Mouse (Mus musculus) erythroblast, embryonic 14.5 days (primary cell): ENCODE results near the gene Rab11fip5. TPM values are rescaled to one million over a fixed set of nuclear protein-coding genes. Genes with fewer than 3 reads are reported as not detected.

Experiments used
- H3K27me3 ChIP-seq: 2 replicates; pipeline ENCODE4 v1.6.1; 2012; ENCODE audit warnings: inconsistent platforms; ENCODE audit not compliant: control insufficient read depth
- H3K36me3 ChIP-seq: 2 replicates; pipeline ENCODE4 v1.6.1; 2012; ENCODE audit warnings: mild to moderate bottlenecking, inconsistent platforms; ENCODE audit not compliant: control insufficient read depth
- H3K4me1 ChIP-seq: 2 replicates; pipeline ENCODE4 v1.6.1; 2012; ENCODE audit warnings: inconsistent platforms; ENCODE audit not compliant: control insufficient read depth
- H3K4me3 ChIP-seq: replicated peaks from 2 replicates; pipeline ENCODE3; 2012; ENCODE audit warnings: moderate library complexity, mild to moderate bottlenecking, inconsistent platforms
- H3K9me3 ChIP-seq: 2 replicates; pipeline ENCODE4 v1.6.1; 2012; ENCODE audit warnings: low read length, inconsistent platforms, mixed read lengths; ENCODE audit not compliant: control insufficient read depth
- GATA1 ChIP-seq: IDR thresholded peaks from 2 replicates; pipeline ENCODE4 v1.6.1; 2012; ENCODE audit warnings: low read length, inconsistent platforms, mixed read lengths
- TAL1 ChIP-seq: IDR thresholded peaks from 3 replicates; pipeline ENCODE4 v1.6.1; 2012; ENCODE audit warnings: low read length, inconsistent platforms, mixed read lengths
- polyA plus RNA-seq: library from polyadenylated mRNA; stranded (reverse); fragments of >175 nt; gene quantifications from 2 replicates; pipeline ENCODE4 v1.2.3, GENCODE M21; 2012

Gene Rab11fip5
- polyA plus RNA-seq, 1 experiment: 0.01 TPM

- TF ChIP-seq GATA1 (no peak), TAL1 (no peak)
These were observed 40.7 kb downstream of the Rab11fip5 start for GRCm38 (mm10) chr6:85333732-85334131.

GRCm38 (mm10) chr6:85333000-85333669 is 41.3 kb downstream of the Rab11fip5 start, which contains the start of gene Sfxn5:
Gene Sfxn5 (minus strand): TSS chr6:85333422.
- Histone ChIP-seq H3K27me3 (peaks cover 22% of the 10 kb centered on the region), H3K36me3 (no peaks in the 10 kb centered on the region), H3K9me3 (no peaks in the 10 kb centered on the region), H3K4me3 (peak within 1 kb of the TSS; percentile 75), H3K4me1 (peaks cover 29% of the 10 kb centered on the region)
- TF ChIP-seq GATA1: no peak
- no peak for TF ChIP-seq TAL1

More at GRCm38 (mm10) chr6:85333732-85334131, 40.7 kb downstream of the Rab11fip5 start:
- no peaks in the 10 kb centered on the region for H3K9me3 ChIP-seq
- H3K36me3 ChIP-seq: no peaks in the 10 kb centered on the region
- H3K27me3 ChIP-seq: peaks cover 22% of the 10 kb centered on the region
- peaks cover 29% of the 10 kb centered on the region for H3K4me1 ChIP-seq
- H3K4me3 ChIP-seq: peak overlapping the region; percentile 75

GRCm38 (mm10) chr6:85332351-85332999 is 42.0 kb downstream of the Rab11fip5 start:
- Histone ChIP-seq H3K27me3 (peaks cover 22% of the 10 kb centered on the region), H3K4me3 (peak overlapping the region; percentile 75), H3K9me3 (no peaks in the 10 kb centered on the region), H3K36me3 (no peaks in the 10 kb centered on the region), H3K4me1 (peaks cover 29% of the 10 kb centered on the region)
- TF ChIP-seq TAL1 (no peak), GATA1 (no peak)

- no peaks in the 10 kb centered on the region for H3K36me3 ChIP-seq
- peaks cover 29% of the 10 kb centered on the region for H3K4me1 ChIP-seq
- H3K4me3 ChIP-seq: no peak overlapping the region
- H3K27me3 ChIP-seq: peaks cover 22% of the 10 kb centered on the region
- no peak for TF ChIP-seq GATA1
- no peak for TF ChIP-seq TAL1
- H3K9me3 ChIP-seq: no peaks in the 10 kb centered on the region
These were observed 42.7 kb downstream of the Rab11fip5 start for GRCm38 (mm10) chr6:85331736-85332135.

- Histone ChIP-seq H3K9me3 (no peaks in the 10 kb centered on the region), H3K4me1 (peaks cover 29% of the 10 kb centered on the region), H3K4me3 (no peak overlapping the region), H3K27me3 (peaks cover 22% of the 10 kb centered on the region), H3K36me3 (no peaks in the 10 kb centered on the region)
- no peak for TF ChIP-seq TAL1
- no peak for TF ChIP-seq GATA1
These were observed 43.2 kb downstream of the Rab11fip5 start for GRCm38 (mm10) chr6:85331221-85331735.

GRCm38 (mm10) chr6:85329666-85330185 is 44.7 kb downstream of the Rab11fip5 start:
- Histone ChIP-seq H3K4me3 (no peak overlapping the region), H3K9me3 (no peaks in the 10 kb centered on the region), H3K36me3 (no peaks in the 10 kb centered on the region), H3K4me1 (peaks cover 29% of the 10 kb centered on the region), H3K27me3 (peaks cover 22% of the 10 kb centered on the region)
- no peak for TF ChIP-seq GATA1
- no peak for TF ChIP-seq TAL1

GRCm38 (mm10) chr6:85326564-85326963 is 47.9 kb downstream of the Rab11fip5 start:
- no peaks in the 10 kb centered on the region for H3K9me3 ChIP-seq
- no peak overlapping the region for H3K4me3 ChIP-seq
- H3K27me3 ChIP-seq: peaks cover 6% of the 10 kb centered on the region
- H3K36me3 ChIP-seq: no peaks in the 10 kb centered on the region
- H3K4me1 ChIP-seq: peaks cover 3% of the 10 kb centered on the region
- no peak for TF ChIP-seq GATA1
- TF ChIP-seq TAL1: no peak

- H3K9me3 ChIP-seq: 0 out of 2 replicates have a peak, but pooled peaks cover 2% of the 10 kb centered on the region
- no peaks in the 10 kb centered on the region for H3K27me3 ChIP-seq
- H3K36me3 ChIP-seq: no peaks in the 10 kb centered on the region
- TF ChIP-seq TAL1: no peak
- no peaks in the 10 kb centered on the region for H3K4me1 ChIP-seq
- no peak overlapping the region for H3K4me3 ChIP-seq
These were observed 49.3 kb downstream of the Rab11fip5 start for GRCm38 (mm10) chr6:85325109-85325508.

GRCm38 (mm10) chr6:85320445-85320866 is 54.0 kb downstream of the Rab11fip5 start:
- no peaks in the 10 kb centered on the region for H3K36me3 ChIP-seq

More at GRCm38 (mm10) chr6:85320445-85320866, 54.0 kb downstream of the Rab11fip5 start:
- Histone ChIP-seq H3K4me1 (no peaks in the 10 kb centered on the region), H3K27me3 (no peaks in the 10 kb centered on the region), H3K4me3 (no peak overlapping the region), H3K9me3 (0 out of 2 replicates have a peak, but pooled peaks cover 2% of the 10 kb centered on the region)
- TF ChIP-seq TAL1 (no peak), GATA1 (no peak)
